Mouse (Mus musculus): ENCODE results near the gene Ascc3.

Ascc3 gene

GRCm38 (mm10) chr10:50592355-50593293, at the start of gene Ascc3:
Ascc3 (plus strand) TSS chr10:50592669.
- peak; percentile 61 for DNase-seq (ENCODE audit: low read depth, low spot score)

GRCm38 (mm10) chr10:50584721-50585120, 7.7 kb upstream of the Ascc3 start:
- DNase-seq (ENCODE audit: low read depth, low spot score), result no peak

GRCm38 (mm10) chr10:50586556-50586955, 5.9 kb upstream of the Ascc3 start:
- no peak for DNase-seq (ENCODE audit: low read depth, low spot score)

GRCm38 (mm10) chr10:50593371-50593770, 902 bp downstream of the Ascc3 start:
- DNase-seq (ENCODE audit: low read depth, low spot score), result no peak

- DNase-seq (ENCODE audit: low read depth, low spot score), result no peak
These were observed 2.9 kb downstream of the Ascc3 start for GRCm38 (mm10) chr10:50595340-50595739.

- no peak for DNase-seq (ENCODE audit: low read depth, low spot score)
These were observed 12.4 kb downstream of the Ascc3 start for GRCm38 (mm10) chr10:50604919-50605318.

- DNase-seq (ENCODE audit: low read depth, low spot score), result no peak
These were observed 21.4 kb downstream of the Ascc3 start for GRCm38 (mm10) chr10:50613840-50614239.

GRCm38 (mm10) chr10:50625874-50626273, 33.4 kb downstream of the Ascc3 start:
- no peak for DNase-seq (ENCODE audit: low read depth, low spot score)

- no peak for DNase-seq (ENCODE audit: low read depth, low spot score)
These were observed 47.1 kb downstream of the Ascc3 start for GRCm38 (mm10) chr10:50639607-50640006.

- no peak for DNase-seq (ENCODE audit: low read depth, low spot score)
These were observed 58.1 kb downstream of the Ascc3 start for GRCm38 (mm10) chr10:50650612-50651011.

GRCm38 (mm10) chr10:50653551-50653950, 61.1 kb downstream of the Ascc3 start:
- DNase-seq (ENCODE audit: low read depth, low spot score), result no peak

- peak; percentile 7 for DNase-seq (ENCODE audit: low read depth, low spot score)
These were observed 64.9 kb downstream of the Ascc3 start for GRCm38 (mm10) chr10:50657352-50657751.

GRCm38 (mm10) chr10:50671517-50671916, 79.0 kb downstream of the Ascc3 start:
- no peak for DNase-seq (ENCODE audit: low read depth, low spot score)

GRCm38 (mm10) chr10:50690324-50690723, 97.9 kb downstream of the Ascc3 start:
- DNase-seq (ENCODE audit: low read depth, low spot score), result no peak

- DNase-seq (ENCODE audit: low read depth, low spot score), result no peak
These were observed 106.5 kb downstream of the Ascc3 start for GRCm38 (mm10) chr10:50698836-50699433.

- DNase-seq (ENCODE audit: low read depth, low spot score), result no peak
These were observed 109.3 kb downstream of the Ascc3 start for GRCm38 (mm10) chr10:50701736-50702135.

GRCm38 (mm10) chr10:50702361-50702760, 109.9 kb downstream of the Ascc3 start:
- no peak for DNase-seq (ENCODE audit: low read depth, low spot score)

GRCm38 (mm10) chr10:50704202-50704601, 111.7 kb downstream of the Ascc3 start:
- no peak for DNase-seq (ENCODE audit: low read depth, low spot score)

- DNase-seq (ENCODE audit: low read depth, low spot score), result no peak
These were observed 112.4 kb downstream of the Ascc3 start for GRCm38 (mm10) chr10:50704898-50705297.

- DNase-seq (ENCODE audit: low read depth, low spot score), result no peak
These were observed 118.8 kb downstream of the Ascc3 start for GRCm38 (mm10) chr10:50711286-50711685.

GRCm38 (mm10) chr10:50711765-50712164, 119.3 kb downstream of the Ascc3 start:
- DNase-seq (ENCODE audit: low read depth, low spot score), result no peak

GRCm38 (mm10) chr10:50733459-50733858, 141.0 kb downstream of the Ascc3 start:
- DNase-seq (ENCODE audit: low read depth, low spot score), result no peak

- DNase-seq (ENCODE audit: low read depth, low spot score), result no peak
These were observed 169.6 kb downstream of the Ascc3 start for GRCm38 (mm10) chr10:50762069-50762468.

Measured in WW6 (cell line).